ENCODE assay signal across 26 mouse cellular contexts in genomic region chr17:88810807-88811206, GRCm38 (mm10). TPM values are rescaled to one million over a fixed set of nuclear protein-coding genes. Genes with fewer than 3 reads are reported as not detected.
A peak's percentile ranks its signal among the peaks of the same experiment; 100 is the strongest.
DNase-seq lines count a peak whose midpoint lies in the region; ATAC-seq and TF ChIP-seq lines count a peak whose summit lies in the region.
"Had no signal": no experiment of that assay in that cellular context is flagged by ENCODE, and none has a peak within 500 bp of the region (broad histone marks: within the 10 kb centered on the region; RNA-seq: fewer than 3 reads in every experiment).

No protein-coding gene starts in this region.

- no peaks in the 10 kb centered on the region for H3K27me3 ChIP-seq in lung, embryonic 14.5 days (ENCODE audit: insufficient read depth, low read length)
- no peaks in the 10 kb centered on the region for H3K27me3 ChIP-seq in lung, embryonic 15.5 days
- H3K27me3 ChIP-seq in liver, embryonic 11.5 days (replicated peaks; ENCODE audit: control insufficient read depth, insufficient read depth, low read length) = no peaks in the 10 kb centered on the region
- H3K27me3 ChIP-seq: embryonic facial prominence, embryonic 12.5 days; embryonic facial prominence, embryonic 15.5 days; hindbrain, embryonic 12.5 days; hindbrain, embryonic 15.5 days had no signal

- no peak overlapping the region for H3K4me2 ChIP-seq in lung, embryonic 14.5 days
- no peak overlapping the region for H3K4me2 ChIP-seq in lung, embryonic 15.5 days
- H3K4me2 ChIP-seq in liver, embryonic 11.5 days = no peak overlapping the region
- H3K4me2 ChIP-seq: embryonic facial prominence, embryonic 12.5 days; embryonic facial prominence, embryonic 15.5 days; heart, embryonic 11.5 days; hindbrain, embryonic 12.5 days; hindbrain, embryonic 15.5 days had no signal

- DNase-seq in lung, embryonic 14.5 days = peak; percentile 70
- peak; percentile 42 for DNase-seq in lung, postnatal 10 days
- DNase-seq in lung, postnatal 36 days = peak; percentile 41
- DNase-seq in liver, embryonic 11.5 days (ENCODE audit: low spot score) = no peak
- no peak for DNase-seq in right cerebral cortex, adult 2 months (ENCODE audit: low spot score in 2 of 2)
- DNase-seq in left cerebral cortex, postnatal 4 days = no peak
- DNase-seq: adrenal gland, adult 2 months; adrenal gland, postnatal 14 days; cerebellum, adult 11 months; cerebellum, adult 2 months; cerebellum, adult 9-11 months; cerebellum, postnatal 25 days; gastrocnemius, postnatal 25 days; heart, adult 2 months had no signal

- H3K9ac ChIP-seq in lung, embryonic 14.5 days = no peak overlapping the region
- H3K9ac ChIP-seq in lung, embryonic 15.5 days = no peak overlapping the region
- H3K9ac ChIP-seq in liver, embryonic 11.5 days (ENCODE audit: low read depth, low read length) = no peak overlapping the region
- H3K9ac ChIP-seq: embryonic facial prominence, embryonic 12.5 days; embryonic facial prominence, embryonic 15.5 days; hindbrain, embryonic 12.5 days; hindbrain, embryonic 15.5 days had no signal

- no peaks in the 10 kb centered on the region for H3K9me3 ChIP-seq in lung, embryonic 14.5 days (ENCODE audit: low read depth, low read length)
- H3K9me3 ChIP-seq in lung, embryonic 15.5 days = no peaks in the 10 kb centered on the region
- no peaks in the 10 kb centered on the region for H3K9me3 ChIP-seq in liver, embryonic 11.5 days (ENCODE audit: control insufficient read depth, low read length)
- H3K9me3 ChIP-seq: embryonic facial prominence, embryonic 12.5 days; embryonic facial prominence, embryonic 15.5 days; hindbrain, embryonic 12.5 days; hindbrain, embryonic 15.5 days had no signal

- no peak for TF ChIP-seq CTCF in lung, embryonic 14.5 days (IDR thresholded peaks at IDR 0.05; ENCODE audit: low read depth)

- ATAC-seq in lung, embryonic 14.5 days (ENCODE audit: insufficient read depth) = peak; percentile 78
- ATAC-seq in lung, embryonic 15.5 days (ENCODE audit: borderline replicate concordance, extremely low read depth, low FRiP score, low TSS enrichment) = peak; percentile 75; the same call in 1 of the 2 replicates
- ATAC-seq in liver, embryonic 11.5 days (replicated peaks; ENCODE audit: low FRiP score) = no peak
- ATAC-seq: CD4-positive, CD25-positive, alpha-beta regulatory T cell, adult 4 months; forebrain, embryonic 14.5 days had no signal

- 62% methylated on average over 5 of the region's 5 CpGs for WGBS in lung, embryonic 14.5 days
- WGBS in lung, embryonic 15.5 days = 62% methylated on average over 5 of the region's 5 CpGs
- WGBS in liver, embryonic 11.5 days = 83% methylated on average over 5 of the region's 5 CpGs

- no peak overlapping the region for H3K27ac ChIP-seq in lung, embryonic 14.5 days (ENCODE audit: low read depth)
- no peak overlapping the region for H3K27ac ChIP-seq in lung, embryonic 15.5 days
- no peak overlapping the region for H3K27ac ChIP-seq in liver, embryonic 11.5 days (ENCODE audit: low read depth, low read length)
- H3K27ac ChIP-seq: embryonic facial prominence, embryonic 12.5 days; embryonic facial prominence, embryonic 15.5 days; heart, adult 2 months; hindbrain, embryonic 12.5 days; hindbrain, embryonic 15.5 days had no signal

- no peaks in the 10 kb centered on the region for H3K4me1 ChIP-seq in lung, embryonic 14.5 days (ENCODE audit: insufficient read depth)
- no peaks in the 10 kb centered on the region for H3K4me1 ChIP-seq in lung, embryonic 15.5 days
- no peaks in the 10 kb centered on the region for H3K4me1 ChIP-seq in liver, embryonic 11.5 days (replicated peaks; ENCODE audit: control insufficient read depth, insufficient read depth, low read length)
- H3K4me1 ChIP-seq: embryonic facial prominence, embryonic 12.5 days; embryonic facial prominence, embryonic 15.5 days; hindbrain, embryonic 12.5 days; hindbrain, embryonic 15.5 days had no signal

- intact Hi-C loops in left cerebral cortex, postnatal 4 days (cut with DNase I) = no loop called here

- no peaks in the 10 kb centered on the region for H3K36me3 ChIP-seq in lung, embryonic 14.5 days (ENCODE audit: insufficient read depth)
- H3K36me3 ChIP-seq in lung, embryonic 15.5 days = no peaks in the 10 kb centered on the region
- no peaks in the 10 kb centered on the region for H3K36me3 ChIP-seq in liver, embryonic 11.5 days (ENCODE audit: control insufficient read depth, insufficient read depth, low read length)
- H3K36me3 ChIP-seq: embryonic facial prominence, embryonic 12.5 days; embryonic facial prominence, embryonic 15.5 days; hindbrain, embryonic 12.5 days; hindbrain, embryonic 15.5 days had no signal

- no peak overlapping the region for H3K4me3 ChIP-seq in lung, embryonic 14.5 days (ENCODE audit: low read depth, low read length)
- H3K4me3 ChIP-seq in lung, embryonic 15.5 days = no peak overlapping the region
- no peak overlapping the region for H3K4me3 ChIP-seq in liver, embryonic 11.5 days (ENCODE audit: low read depth, low read length)
- H3K4me3 ChIP-seq: embryonic facial prominence, embryonic 12.5 days; embryonic facial prominence, embryonic 15.5 days; heart, adult 2 months; hindbrain, embryonic 12.5 days; hindbrain, embryonic 15.5 days had no signal

RNA-seq across cellular contexts. Expression of gene Lhcgr, which starts 19.0 kb away (rescaled TPM):
- 0.31 and 0.61 TPM in 2 replicates for polyA plus RNA-seq in lung, embryonic 14.5 days (2014; fragmentation: Nextera tagmentation; extraction: Ambion mirVana)
- 0.17 and 0.31 TPM in 2 replicates for polyA plus RNA-seq in lung, embryonic 15.5 days (2015; fragmentation: Nextera tagmentation; extraction: Ambion mirVana)
- not detected in 2 replicates for polyA plus RNA-seq in liver, embryonic 11.5 days (2014; fragmentation: Nextera tagmentation; extraction: Ambion mirVana)
- under 1 TPM; 0.46 to 0.93 TPM for total RNA-seq in left cerebral cortex, postnatal 4 days (2021)
- total RNA-seq: adrenal gland, postnatal 14 days; gastrocnemius, adult 8-10 months; gastrocnemius, postnatal 25 days; heart, adult 2 months; MEL had no signal
- polyA plus RNA-seq: C2C12; CD4-positive, CD25-positive, alpha-beta regulatory T cell, adult 4 months; embryonic facial prominence, embryonic 15.5 days; heart, embryonic 14.5 days had no signal

Comparison
In these comparisons a context has a peak if more than half of its experiments do, and no peak if none do; other contexts are left out.
1. DNase-seq: peak in lung, embryonic 14.5 days (single experiment), lung, postnatal 10 days (single experiment) and lung, postnatal 36 days (single experiment); none in liver, embryonic 11.5 days (single experiment), right cerebral cortex, adult 2 months (0 of 2) and left cerebral cortex, postnatal 4 days (single experiment).